Comparison of ENCODE assay signal across 8 mouse cellular contexts in the genomic region with DNA sequence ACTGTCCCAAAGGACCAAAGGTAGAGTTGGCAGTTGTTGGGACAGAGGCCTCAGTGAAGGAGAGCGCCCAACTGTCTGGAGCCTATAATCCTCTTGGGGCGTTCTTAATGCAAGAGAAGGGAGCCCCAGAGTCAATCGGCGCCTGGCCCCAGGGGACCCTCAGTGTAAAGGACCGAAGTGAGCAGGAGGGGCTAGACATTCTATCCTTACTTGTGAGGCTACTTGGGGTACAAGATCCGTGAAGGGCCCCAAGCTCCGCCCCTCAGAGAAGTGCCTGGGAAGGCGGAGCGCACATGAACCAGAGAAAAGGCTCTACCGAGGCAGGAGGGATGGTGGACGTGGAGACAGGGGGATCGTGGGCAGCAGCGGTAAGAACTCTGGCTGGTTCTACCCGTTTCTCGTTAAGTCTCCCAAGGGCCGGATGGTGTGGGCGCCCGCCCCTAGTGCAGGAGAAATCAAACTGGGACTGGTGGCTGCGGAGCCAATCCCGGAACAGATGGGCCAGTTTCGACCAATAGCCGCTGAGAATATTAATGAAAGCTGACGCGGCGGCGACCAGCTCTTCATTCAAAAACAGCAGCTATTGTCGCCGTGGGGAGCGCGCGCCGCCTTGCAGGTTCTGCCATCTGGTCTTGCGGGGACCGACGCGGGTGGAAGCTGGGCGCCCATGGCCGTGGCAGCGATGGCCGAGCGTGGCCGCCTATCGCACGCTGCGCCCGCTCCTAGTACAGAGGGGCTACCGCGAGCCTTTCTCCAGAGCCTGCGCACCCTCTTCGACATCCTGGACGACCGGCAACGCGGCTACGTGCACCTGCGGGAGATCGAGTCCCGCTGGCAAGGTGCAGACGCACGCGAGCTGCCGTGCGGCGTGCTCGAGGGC. TPM values are rescaled to one million over a fixed set of nuclear protein-coding genes. Genes with fewer than 3 reads are reported as not detected.
DNase-seq lines count a peak whose midpoint lies in the region; ATAC-seq and TF ChIP-seq lines count a peak whose summit lies in the region.

A gene (plus strand): TSS at position 558 of the 880 bp plus-strand sequence.

- WGBS in forebrain, embryonic 13.5 days, result under 1% methylated on average over 65 of the region's 65 CpGs
- WGBS in liver, embryonic 15.5 days (ENCODE audit: insufficient replicate concordance), result 1% methylated on average over 65 of the region's 65 CpGs
- WGBS in neural tube, embryonic 11.5 days, result under 1% methylated on average over 65 of the region's 65 CpGs
- WGBS in stomach, embryonic 16.5 days, result 1% methylated on average over 65 of the region's 65 CpGs

- in situ Hi-C loops in ES-E14 (cut with MboI; ENCODE audit: low sequenced_read_pairs in 2 of 2, unreplicated experiment in 2 of 2), result no loop called here

- intact Hi-C loops in heart, postnatal 10 days (cut with DNase I), result no loop called here

- peak; percentile 94 for ATAC-seq in cerebellum, adult (ENCODE audit: insufficient number of reproducible peaks, low FRiP score, low TSS enrichment)
- peak; percentile 97 for ATAC-seq in forebrain, embryonic 13.5 days
- peak; percentile 84 for ATAC-seq in liver, embryonic 15.5 days (ENCODE audit: insufficient read depth)
- ATAC-seq in neural tube, embryonic 11.5 days (ENCODE audit: insufficient read depth, low FRiP score, low TSS enrichment), result peak; percentile 96
- ATAC-seq in stomach, embryonic 16.5 days (ENCODE audit: insufficient read depth, low FRiP score), result peak; percentile 92

- peak; percentile 81 for DNase-seq in ES-E14 (ENCODE audit: low read depth, low spot score)
- DNase-seq in heart, postnatal 10 days, result peak; percentile 89 to 91
- peak; percentile 85 to 92 for DNase-seq in kidney, postnatal 4 days
- DNase-seq in neural tube, embryonic 11.5 days (ENCODE audit: low spot score), result peak; percentile 91

- H3K9me3 ChIP-seq in ES-E14 (ENCODE audit: control insufficient read depth, insufficient read depth, low read depth, low read length), result no peaks in the 10 kb centered on the region
- no peaks in the 10 kb centered on the region for H3K9me3 ChIP-seq in forebrain, embryonic 13.5 days (replicated peaks)
- H3K9me3 ChIP-seq in liver, embryonic 15.5 days (replicated peaks), result no peaks in the 10 kb centered on the region
- H3K9me3 ChIP-seq in neural tube, embryonic 11.5 days (ENCODE audit: control insufficient read depth, low read length), result no peaks in the 10 kb centered on the region
- H3K9me3 ChIP-seq in stomach, embryonic 16.5 days (replicated peaks; ENCODE audit: control insufficient read depth, low read length), result no peaks in the 10 kb centered on the region

- H3K9ac ChIP-seq in ES-E14 (ENCODE audit: insufficient read depth, low read depth, low read length, poor library complexity, severe bottlenecking), result peak within 1 kb of the TSS; percentile 80
- peak within 1 kb of the TSS; percentile 82 for H3K9ac ChIP-seq in forebrain, embryonic 13.5 days
- H3K9ac ChIP-seq in liver, embryonic 15.5 days, result peak within 1 kb of the TSS; percentile 82
- peak within 1 kb of the TSS; percentile 80 for H3K9ac ChIP-seq in neural tube, embryonic 11.5 days (ENCODE audit: low read length)
- peak within 1 kb of the TSS; percentile 75 for H3K9ac ChIP-seq in stomach, embryonic 16.5 days (ENCODE audit: low read length)

- H3K4me2 ChIP-seq in forebrain, embryonic 13.5 days, result peak within 1 kb of the TSS; percentile 96
- H3K4me2 ChIP-seq in liver, embryonic 15.5 days, result peak within 1 kb of the TSS; percentile 98
- peak within 1 kb of the TSS; percentile 94 for H3K4me2 ChIP-seq in neural tube, embryonic 11.5 days (ENCODE audit: low read depth)
- H3K4me2 ChIP-seq in stomach, embryonic 16.5 days (ENCODE audit: low read depth, low read length), result peak within 1 kb of the TSS; percentile 92

- H3K4me1 ChIP-seq in ES-E14 (ENCODE audit: control insufficient read depth in 2 of 2, insufficient read depth in 2 of 2, low read length in 2 of 2, poor library complexity in 1 of 2), result peaks cover 0 to 4% of the 10 kb centered on the region in 2 experiments; a peak in 1 of 4 replicates
- H3K4me1 ChIP-seq in forebrain, embryonic 13.5 days, result peaks cover 33% of the 10 kb centered on the region
- H3K4me1 ChIP-seq in liver, embryonic 15.5 days (replicated peaks), result peaks cover 75% of the 10 kb centered on the region
- peaks cover 21% of the 10 kb centered on the region for H3K4me1 ChIP-seq in neural tube, embryonic 11.5 days (ENCODE audit: control insufficient read depth, insufficient read depth, low read length)
- peaks cover 26% of the 10 kb centered on the region for H3K4me1 ChIP-seq in stomach, embryonic 16.5 days (ENCODE audit: control insufficient read depth, insufficient read depth, low read length)

- H3K27me3 ChIP-seq in forebrain, embryonic 13.5 days, result peaks cover 14% of the 10 kb centered on the region; the same call in 1 of the 2 replicates
- no peaks in the 10 kb centered on the region; the same call in 1 of the 2 replicates for H3K27me3 ChIP-seq in liver, embryonic 15.5 days
- H3K27me3 ChIP-seq in neural tube, embryonic 11.5 days (ENCODE audit: control insufficient read depth, insufficient read depth, low read length), result no peaks in the 10 kb centered on the region
- H3K27me3 ChIP-seq in stomach, embryonic 16.5 days (ENCODE audit: control insufficient read depth, insufficient read depth, low read length), result no peaks in the 10 kb centered on the region

- peak within 1 kb of the TSS; percentile 70 to 78 for H3K4me3 ChIP-seq in ES-E14 (ENCODE audit: insufficient read depth in 1 of 2, low read depth in 1 of 2, low read length in 2 of 2, poor library complexity in 1 of 2, severe bottlenecking in 1 of 2)
- H3K4me3 ChIP-seq in forebrain, embryonic 13.5 days, result peak within 1 kb of the TSS; percentile 73
- peak within 1 kb of the TSS; percentile 86 for H3K4me3 ChIP-seq in liver, embryonic 15.5 days (replicated peaks)
- H3K4me3 ChIP-seq in neural tube, embryonic 11.5 days (ENCODE audit: low read depth, low read length), result peak within 1 kb of the TSS; percentile 86
- H3K4me3 ChIP-seq in stomach, embryonic 16.5 days (replicated peaks; ENCODE audit: low read length), result peak within 1 kb of the TSS; percentile 70

- H3K27ac ChIP-seq in ES-E14 (ENCODE audit: insufficient read depth, low read depth, low read length, poor library complexity, severe bottlenecking), result peak within 1 kb of the TSS; percentile 30; the same call in 1 of the 2 replicates
- peak within 1 kb of the TSS; percentile 82 for H3K27ac ChIP-seq in forebrain, embryonic 13.5 days
- peak within 1 kb of the TSS; percentile 90 for H3K27ac ChIP-seq in liver, embryonic 15.5 days (replicated peaks)
- H3K27ac ChIP-seq in neural tube, embryonic 11.5 days (ENCODE audit: low read depth, low read length), result peak within 1 kb of the TSS; percentile 64
- H3K27ac ChIP-seq in stomach, embryonic 16.5 days (ENCODE audit: low read length), result peak within 1 kb of the TSS; percentile 83

- H3K36me3 ChIP-seq in ES-E14 (ENCODE audit: control insufficient read depth, insufficient read depth, low read length, poor library complexity, severe bottlenecking), result peaks cover 29% of the 10 kb centered on the region
- H3K36me3 ChIP-seq in forebrain, embryonic 13.5 days (ENCODE audit: poor library complexity, severe bottlenecking), result peaks cover 22% of the 10 kb centered on the region
- peaks cover 24% of the 10 kb centered on the region for H3K36me3 ChIP-seq in liver, embryonic 15.5 days (replicated peaks)
- peaks cover 2% of the 10 kb centered on the region for H3K36me3 ChIP-seq in neural tube, embryonic 11.5 days (ENCODE audit: control insufficient read depth, insufficient read depth, low read length)
- H3K36me3 ChIP-seq in stomach, embryonic 16.5 days (ENCODE audit: control insufficient read depth, insufficient read depth, low read length), result no peaks in the 10 kb centered on the region; the same call in 1 of the 2 replicates

TF ChIP-seq in ES-E14, 5 proteins besides CTCF, POLR2A, EP300 and RAD21:
- TF ChIP-seq CHD2 (IDR thresholded peaks at IDR 0.05; ENCODE audit: low read depth, low read length) (peak; percentile 40; the same call in 1 of the 2 replicates), HCFC1 (IDR thresholded peaks at IDR 0.05; ENCODE audit: borderline replicate concordance, insufficient read depth, low read length) (no peak), ZC3H11A (IDR thresholded peaks at IDR 0.05; ENCODE audit: borderline replicate concordance, low read depth, low read length) (no peak)

RNA-seq across cellular contexts. Expression of the gene that starts here (rescaled TPM):
- total RNA-seq in ES-E14 (2012; rRNA removed), result 34.4 and 53.8 TPM in 2 replicates
- 49.4 and 62.3 TPM in 2 replicates for polyA plus RNA-seq in forebrain, embryonic 13.5 days (2015; fragmentation: Nextera tagmentation; extraction: Ambion mirVana)
- 1 to 10 TPM; 2.8 to 4.7 TPM for total RNA-seq in heart, postnatal 10 days (2021)
- 18.5 and 19.5 TPM in 2 replicates for polyA plus RNA-seq in liver, embryonic 15.5 days (2015; fragmentation: Nextera tagmentation; extraction: Ambion mirVana)
- polyA plus RNA-seq in neural tube, embryonic 11.5 days (2014; fragmentation: Nextera tagmentation; extraction: Ambion mirVana), result 49.2 and 53.7 TPM in 2 replicates
- polyA plus RNA-seq in stomach, embryonic 16.5 days (2015; fragmentation: Nextera tagmentation; extraction: Ambion mirVana), result 30.7 and 35.9 TPM in 2 replicates

Comparison
In these comparisons a context has a peak if more than half of its experiments do, and no peak if none do; other contexts are left out.
1. Peak in every context shown above with its lines: DNase-seq, ATAC-seq, H3K4me3 ChIP-seq and H3K27ac ChIP-seq.
2. H3K27ac ChIP-seq: peak in every context shown above with its lines; median percentile 90 in liver, embryonic 15.5 days; 83 in stomach, embryonic 16.5 days; 82 in forebrain, embryonic 13.5 days; 64 in neural tube, embryonic 11.5 days; 30 in ES-E14.